ENCODE assay signal across 29 mouse cellular contexts in genomic region chr8:24310893-24311292, GRCm38 (mm10).
DNase-seq lines count a peak whose midpoint lies in the region; ATAC-seq and TF ChIP-seq lines count a peak whose summit lies in the region.
"Had no signal": no experiment of that assay in that cellular context is flagged by ENCODE, and none has a peak within 500 bp of the region (broad histone marks: within the 10 kb centered on the region; RNA-seq: fewer than 3 reads in every experiment).

No protein-coding gene starts in this region.

- peak overlapping the region; percentile 28; the same call in 1 of the 2 replicates for H3K27ac ChIP-seq in gastrocnemius, adult 2 months
- no peak overlapping the region for H3K27ac ChIP-seq in kidney, adult 2 months (ENCODE audit: insufficient read depth, low read depth, low read length)
- no peak overlapping the region for H3K27ac ChIP-seq in kidney, embryonic 15.5 days
- no peak overlapping the region for H3K27ac ChIP-seq in lung, embryonic 14.5 days (ENCODE audit: low read depth)
- H3K27ac ChIP-seq: hindbrain, embryonic 12.5 days; hindbrain, postnatal 0 days; intestine, embryonic 15.5 days; limb, embryonic 10.5 days; limb, embryonic 15.5 days; liver, embryonic 14.5 days; macrophage; midbrain, embryonic 13.5 days; neural tube, embryonic 13.5 days; stomach, postnatal 0 days had no signal

- no peaks in the 10 kb centered on the region for H3K9me3 ChIP-seq in kidney, embryonic 15.5 days (replicated peaks)
- no peaks in the 10 kb centered on the region for H3K9me3 ChIP-seq in lung, embryonic 14.5 days (ENCODE audit: low read depth, low read length)
- H3K9me3 ChIP-seq: heart, embryonic 12.5 days; hindbrain, embryonic 12.5 days; intestine, embryonic 15.5 days; limb, embryonic 10.5 days; midbrain, embryonic 13.5 days; neural tube, embryonic 13.5 days had no signal

- DNase-seq in gastrocnemius, adult 2 months: no peak
- no peak for DNase-seq in gastrocnemius, postnatal 14 days
- DNase-seq in kidney, adult 2 months: peak; percentile 29
- DNase-seq in lung, embryonic 14.5 days: peak; percentile 13
- no peak for DNase-seq in lung, adult 18-20 months
- DNase-seq in frontal cortex, postnatal 10 days (ENCODE audit: low spot score in 2 of 2): no peak
- DNase-seq: adrenal gland, postnatal 25 days; B cell, adult 2 months; cerebellum, adult 2 months; cerebellum, postnatal 14 days; heart, postnatal 14 days; layer of hippocampus, adult 9-11 months; lung, postnatal 10 days; right cerebral cortex, postnatal 4 days; thymus, adult 18-20 months; thymus, postnatal 25 days had no signal

- 50% methylated on average over 4 of the region's 4 CpGs for WGBS in kidney, adult 2 months
- WGBS in kidney, embryonic 15.5 days: 65% methylated on average over 4 of the region's 4 CpGs
- 71% methylated on average over 4 of the region's 4 CpGs for WGBS in lung, embryonic 14.5 days

- intact Hi-C loops in gastrocnemius, adult 2 months (cut with DNase I): no loop called here
- intact Hi-C loops in gastrocnemius, postnatal 14 days (cut with DNase I; ENCODE audit: low total_unique reads): no loop called here

- no peaks in the 10 kb centered on the region for H3K4me1 ChIP-seq in kidney, adult 2 months (ENCODE audit: control insufficient read depth, insufficient read depth, low read length)
- no peaks in the 10 kb centered on the region for H3K4me1 ChIP-seq in kidney, embryonic 15.5 days
- H3K4me1 ChIP-seq in lung, embryonic 14.5 days (ENCODE audit: insufficient read depth): no peaks in the 10 kb centered on the region
- H3K4me1 ChIP-seq: heart, embryonic 12.5 days; hindbrain, embryonic 12.5 days; intestine, embryonic 15.5 days; limb, embryonic 10.5 days; limb, embryonic 15.5 days; midbrain, embryonic 13.5 days; neural tube, embryonic 13.5 days had no signal

- no peaks in the 10 kb centered on the region for H3K27me3 ChIP-seq in kidney, adult 2 months (replicated peaks; ENCODE audit: control insufficient read depth, insufficient read depth, low read length)
- H3K27me3 ChIP-seq in kidney, embryonic 15.5 days: no peaks in the 10 kb centered on the region
- no peaks in the 10 kb centered on the region for H3K27me3 ChIP-seq in lung, embryonic 14.5 days (ENCODE audit: insufficient read depth, low read length)
- H3K27me3 ChIP-seq: heart, embryonic 12.5 days; hindbrain, embryonic 12.5 days; intestine, embryonic 15.5 days; limb, embryonic 15.5 days; midbrain, embryonic 13.5 days; neural tube, embryonic 13.5 days had no signal

- H3K4me3 ChIP-seq in gastrocnemius, adult 2 months: peak overlapping the region; percentile 28; the same call in 1 of the 2 replicates
- H3K4me3 ChIP-seq in kidney, adult 2 months (ENCODE audit: insufficient read depth, low read depth, low read length): no peak overlapping the region
- no peak overlapping the region for H3K4me3 ChIP-seq in kidney, embryonic 15.5 days (replicated peaks)
- no peak overlapping the region for H3K4me3 ChIP-seq in lung, embryonic 14.5 days (ENCODE audit: low read depth, low read length)
- H3K4me3 ChIP-seq: erythroblast, embryonic 14.5 days; heart, embryonic 12.5 days; hindbrain, embryonic 12.5 days; intestine, embryonic 15.5 days; limb, embryonic 10.5 days; limb, embryonic 15.5 days; midbrain, embryonic 13.5 days; neural tube, embryonic 13.5 days had no signal

- no peak for ATAC-seq in kidney, embryonic 15.5 days (replicated peaks; ENCODE audit: low FRiP score)
- ATAC-seq in lung, embryonic 14.5 days (ENCODE audit: insufficient read depth): no peak
- ATAC-seq: hindbrain, postnatal 0 days; intestine, embryonic 15.5 days; midbrain, embryonic 13.5 days had no signal

- no peaks in the 10 kb centered on the region for H3K36me3 ChIP-seq in kidney, adult 2 months (ENCODE audit: control insufficient read depth, insufficient read depth, low read length)
- H3K36me3 ChIP-seq in kidney, embryonic 15.5 days: no peaks in the 10 kb centered on the region
- no peaks in the 10 kb centered on the region for H3K36me3 ChIP-seq in lung, embryonic 14.5 days (ENCODE audit: insufficient read depth)
- H3K36me3 ChIP-seq: heart, embryonic 12.5 days; hindbrain, embryonic 12.5 days; intestine, embryonic 15.5 days; limb, embryonic 10.5 days; limb, embryonic 15.5 days; midbrain, embryonic 13.5 days; neural tube, embryonic 13.5 days had no signal

- TF ChIP-seq POLR2A in kidney, adult 2 months (IDR thresholded peaks at IDR 0.05; ENCODE audit: low read depth, low read length): no peak

- no peak for TF ChIP-seq CTCF in gastrocnemius, adult 2 months (IDR thresholded peaks at IDR 0.05)
- TF ChIP-seq CTCF in kidney, adult 2 months (conservative IDR thresholded peaks at IDR 0.05; ENCODE audit: insufficient read depth, insufficient read length, low read depth, low read length): no peak
- TF ChIP-seq CTCF in lung, embryonic 14.5 days (IDR thresholded peaks at IDR 0.05; ENCODE audit: low read depth): no peak

- H3K4me2 ChIP-seq in kidney, embryonic 15.5 days: no peak overlapping the region
- H3K4me2 ChIP-seq in lung, embryonic 14.5 days: no peak overlapping the region
- H3K4me2 ChIP-seq: heart, embryonic 12.5 days; hindbrain, embryonic 12.5 days; intestine, embryonic 15.5 days; limb, embryonic 15.5 days; midbrain, embryonic 13.5 days; neural tube, embryonic 13.5 days had no signal

- no peak overlapping the region for H3K9ac ChIP-seq in kidney, embryonic 15.5 days
- no peak overlapping the region for H3K9ac ChIP-seq in lung, embryonic 14.5 days
- H3K9ac ChIP-seq: heart, embryonic 12.5 days; hindbrain, embryonic 12.5 days; intestine, embryonic 15.5 days; limb, embryonic 15.5 days; liver, embryonic 14.5 days; midbrain, embryonic 13.5 days; neural tube, embryonic 13.5 days had no signal

Comparison
In these comparisons a context has a peak if more than half of its experiments do, and no peak if none do; other contexts are left out.
1. DNase-seq: peak in kidney, adult 2 months (single experiment) and lung, embryonic 14.5 days (single experiment); none in gastrocnemius, adult 2 months (single experiment), gastrocnemius, postnatal 14 days (single experiment), lung, adult 18-20 months (0 of 2) and frontal cortex, postnatal 10 days (0 of 2).